Mouse (Mus musculus) B cell, adult 2 months (primary cell): Measurements from ENCODE around the gene Gm28043.

ENCODE experiments used
- DNase-seq, 2 experiments: peaks; one replicate each; pipeline ENCODE4 v3.0.0; 2022

Gm28043 gene

DNA sequence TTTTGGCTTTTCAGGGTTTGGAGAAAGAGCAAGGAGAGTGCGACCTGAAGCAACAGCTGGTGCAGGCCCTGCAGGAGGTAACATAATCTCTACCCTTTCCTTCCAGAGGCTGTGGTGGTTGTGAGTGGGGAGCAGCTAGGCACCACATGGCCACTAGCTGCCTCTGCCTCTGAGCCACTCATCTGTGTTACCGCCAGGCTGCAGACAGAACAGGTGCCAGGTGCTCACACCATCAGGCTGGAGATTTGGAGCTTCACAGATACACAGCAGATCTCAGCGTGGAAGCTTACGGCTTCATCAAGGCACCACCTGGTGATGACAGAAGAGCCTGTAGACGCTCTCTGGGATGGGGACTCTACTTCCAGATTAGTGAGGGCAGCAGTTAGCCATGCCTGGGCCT, 14.3 kb downstream of the Gm28043 start:
- DNase-seq: no peak

DNA sequence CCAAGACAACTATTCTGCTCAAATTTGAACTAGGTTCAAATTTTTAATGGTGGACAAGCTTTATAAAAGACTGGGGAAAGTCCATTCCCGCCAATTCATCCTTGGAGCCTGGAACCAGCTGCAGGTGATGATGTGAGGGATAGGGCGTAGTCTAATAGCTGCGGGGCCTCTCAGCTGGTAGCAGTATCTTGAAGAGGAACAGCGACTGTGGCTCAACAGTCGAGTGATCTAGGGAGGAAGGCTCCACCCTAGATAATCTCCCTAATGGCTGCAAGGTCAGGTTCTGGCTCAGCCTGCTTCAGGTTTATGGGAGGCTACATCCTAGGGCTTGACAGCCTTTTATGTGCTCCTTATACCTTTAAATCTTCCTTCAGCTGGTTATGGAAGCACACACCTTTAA, 14.9 kb downstream of the Gm28043 start:
- no peak for DNase-seq

DNA sequence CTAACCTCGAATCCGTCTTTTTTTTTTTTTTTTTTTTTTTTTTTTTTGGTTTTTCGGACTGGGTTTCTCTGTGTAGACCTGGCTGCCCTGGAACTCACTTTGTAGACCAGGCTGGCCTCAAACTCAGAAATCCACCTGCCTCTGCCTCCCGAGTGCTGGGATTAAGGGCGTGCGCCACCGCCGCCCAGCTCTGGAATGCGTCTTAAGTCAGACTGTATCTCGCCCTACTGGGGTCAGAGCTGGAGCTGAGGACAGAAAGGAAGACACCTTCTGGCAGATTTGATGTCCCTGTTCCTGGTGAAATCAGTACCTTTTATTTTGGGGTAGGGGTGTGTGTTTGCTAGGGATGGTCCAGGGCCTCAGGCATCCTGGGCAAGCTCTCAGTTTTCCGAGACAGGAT, 17.6 kb downstream of the Gm28043 start:
- DNase-seq: no peak

DNA sequence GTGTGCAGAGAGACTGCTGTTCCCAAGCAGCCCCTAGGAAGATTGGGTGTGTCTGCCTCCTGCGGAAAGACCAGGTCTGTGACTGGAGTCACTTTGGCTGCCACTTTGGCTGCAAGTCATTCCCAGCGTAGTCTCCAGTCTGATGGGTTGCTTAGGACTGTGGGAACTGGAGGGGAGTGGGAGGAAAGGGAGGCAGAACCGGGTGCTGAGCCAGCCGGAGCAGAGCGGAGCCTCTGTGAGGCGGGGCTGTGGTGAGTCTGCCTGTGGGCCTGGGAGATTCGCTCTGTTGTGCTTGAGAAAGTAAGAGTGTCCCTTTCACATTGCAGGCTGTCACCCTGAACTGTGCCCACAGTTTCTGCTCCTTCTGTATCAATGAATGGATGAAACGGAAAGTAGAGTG, 20.8 kb downstream of the Gm28043 start:
- DNase-seq: no peak

DNA sequence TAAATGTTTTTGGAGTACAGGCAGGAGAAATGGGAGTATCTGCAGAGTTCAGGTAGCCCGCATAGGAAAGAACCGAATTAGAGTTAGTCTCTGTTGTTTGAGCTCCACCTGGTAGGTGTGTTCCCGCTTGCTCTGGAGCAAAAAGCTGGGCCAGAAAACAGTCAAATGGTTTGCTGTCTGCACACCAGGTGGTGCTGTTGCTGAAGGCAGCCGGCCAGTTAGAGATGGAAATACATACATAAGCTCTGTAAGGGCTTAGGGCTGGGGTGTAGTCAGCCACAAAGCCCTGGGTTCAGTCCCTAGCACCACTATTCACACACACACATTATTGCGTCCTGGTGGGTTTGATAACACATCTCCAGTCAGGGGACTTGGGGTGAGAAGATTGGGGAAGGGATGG, 21.4 kb downstream of the Gm28043 start:
- peak; percentile 38 for DNase-seq

DNA sequence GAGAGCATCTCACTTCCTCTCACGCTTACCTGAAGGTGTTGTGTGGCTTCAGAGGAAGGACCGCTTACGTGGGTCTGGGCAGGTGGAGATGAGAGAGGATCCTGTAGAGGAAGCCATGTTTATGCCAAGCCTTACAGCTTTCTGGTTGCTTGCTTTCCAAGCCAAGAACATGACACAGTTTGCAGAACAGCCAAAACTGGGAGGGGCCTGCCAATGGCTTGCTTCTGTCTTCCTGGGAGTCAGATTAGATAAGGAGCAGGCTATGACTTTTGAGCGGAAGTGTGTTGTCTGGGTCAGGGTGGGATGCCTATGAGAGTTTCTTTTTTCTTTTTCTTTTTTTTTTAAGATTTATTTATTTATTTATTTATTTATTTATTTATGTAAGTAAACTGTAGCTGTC, 22.7 kb downstream of the Gm28043 start:
- DNase-seq: no peak

DNA sequence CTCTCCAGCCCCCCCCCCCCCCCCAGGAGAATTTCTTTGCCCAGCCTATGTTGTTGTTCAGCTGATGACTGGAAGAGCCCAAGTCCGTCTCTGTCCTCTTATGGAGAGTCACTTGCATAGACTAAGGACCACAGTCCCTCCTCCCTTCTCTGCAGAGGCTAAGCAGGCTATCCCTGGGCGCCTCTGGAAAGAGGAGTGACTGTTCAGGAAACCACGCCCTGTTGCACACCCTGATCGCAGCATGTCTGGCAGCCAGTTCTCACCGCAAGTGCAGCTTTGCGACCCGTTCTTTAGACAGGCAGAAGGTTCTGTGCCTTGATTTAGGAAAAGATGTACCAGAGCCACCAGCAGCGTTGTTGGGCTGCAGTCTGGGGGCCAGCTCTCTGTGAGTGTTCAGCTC, 23.2 kb downstream of the Gm28043 start:
- peak in 1 of 2 experiments; percentile 24 for DNase-seq

DNA sequence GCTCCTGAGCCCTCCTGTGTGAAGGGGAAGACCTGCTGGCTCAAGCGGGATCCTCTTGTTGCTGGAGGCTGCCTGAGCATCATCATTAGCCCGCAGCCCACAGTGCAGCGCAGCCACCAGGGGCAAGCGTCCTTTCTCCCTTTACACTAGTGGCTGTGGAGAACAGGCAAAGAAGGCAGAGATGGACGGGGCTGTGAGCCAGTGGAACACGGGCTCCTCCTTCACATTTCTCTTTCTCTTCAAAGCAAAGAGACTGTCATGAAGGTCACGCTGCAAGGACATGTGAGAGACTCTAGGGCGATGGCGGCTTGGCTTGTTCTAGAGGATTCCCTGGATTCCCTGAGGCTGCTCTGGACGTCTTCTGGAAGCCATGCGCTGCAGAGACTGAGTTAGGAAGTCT, 26.3 kb downstream of the Gm28043 start:
- DNase-seq: no peak

DNA sequence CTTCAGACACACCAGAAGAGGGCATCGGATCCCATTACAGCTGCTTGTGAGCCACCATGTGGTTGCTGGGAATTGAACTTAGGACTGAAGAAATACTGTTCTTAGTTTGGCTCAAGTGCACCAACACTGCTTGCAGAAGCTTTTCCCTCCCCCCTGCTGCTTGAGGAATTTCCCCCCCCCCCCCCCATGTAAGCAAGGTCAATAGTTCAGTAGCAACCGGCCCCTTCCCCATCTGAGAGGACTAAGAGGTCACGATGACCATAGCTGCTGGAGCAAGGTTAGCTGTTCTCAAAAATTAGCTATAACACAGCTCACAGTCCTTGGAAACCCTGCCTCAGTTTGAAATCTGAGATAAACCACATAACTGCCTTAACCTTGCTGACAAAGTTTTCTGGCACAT, 27.5 kb downstream of the Gm28043 start:
- DNase-seq: no peak

DNA sequence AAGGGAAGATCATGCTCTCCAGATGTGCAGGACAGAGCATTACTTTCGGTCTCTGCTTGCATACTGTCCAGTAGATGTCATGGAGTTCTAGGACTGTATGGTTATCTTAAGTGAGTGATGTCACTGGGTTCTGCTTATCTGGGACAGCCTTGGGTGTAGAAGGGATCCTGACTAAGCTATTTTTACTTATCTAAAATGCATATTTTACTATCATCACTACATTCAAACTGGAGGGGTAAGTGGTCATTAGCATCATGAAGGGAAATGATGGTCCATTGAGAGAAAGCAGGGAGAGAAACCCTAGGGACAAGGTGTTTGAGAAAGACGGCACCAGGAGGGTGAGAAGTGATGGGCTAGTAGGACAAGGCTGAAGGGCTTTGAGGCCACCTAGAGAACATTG, 43.6 kb downstream of the Gm28043 start:
- no peak for DNase-seq

DNA sequence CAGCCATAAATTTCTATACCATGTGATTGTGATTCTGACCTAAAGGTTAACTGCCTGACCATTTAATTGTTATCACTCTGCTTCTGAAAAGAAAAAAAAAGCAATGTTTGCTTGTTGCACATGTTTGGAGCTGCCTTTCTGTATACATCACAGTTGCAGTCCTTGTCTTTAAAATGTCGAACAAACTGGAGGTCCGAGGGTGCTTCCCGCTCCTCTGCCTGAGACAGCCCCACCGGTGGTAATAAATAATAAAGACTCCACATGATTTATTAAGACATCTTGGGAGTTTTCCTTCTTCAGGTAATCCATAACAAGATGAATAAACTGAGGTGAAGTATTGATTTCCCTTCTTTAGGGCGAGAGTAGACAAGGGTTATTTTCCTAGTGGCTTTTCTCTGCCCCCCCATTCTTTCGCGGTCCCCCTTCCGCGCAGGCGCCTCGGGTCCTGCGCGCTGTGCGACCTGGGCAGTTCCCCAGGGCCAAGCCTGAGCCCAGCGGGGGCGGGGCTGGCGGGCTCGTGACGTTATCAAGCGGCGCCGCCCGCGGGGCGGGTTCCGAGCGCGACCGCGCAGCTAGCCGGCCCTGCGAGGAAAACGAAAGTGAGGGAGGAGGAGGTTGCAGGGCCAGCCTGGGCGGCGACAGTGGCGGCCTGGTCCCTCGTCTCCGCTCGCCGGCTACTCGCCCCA, 45.5 kb downstream of the Gm28043 start, which contains the start of gene Cmtr1:
TSS of gene Cmtr1 (plus strand) at position 520 of the 686 bp plus-strand sequence.
- DNase-seq: peak; percentile 99 to 100

DNA sequence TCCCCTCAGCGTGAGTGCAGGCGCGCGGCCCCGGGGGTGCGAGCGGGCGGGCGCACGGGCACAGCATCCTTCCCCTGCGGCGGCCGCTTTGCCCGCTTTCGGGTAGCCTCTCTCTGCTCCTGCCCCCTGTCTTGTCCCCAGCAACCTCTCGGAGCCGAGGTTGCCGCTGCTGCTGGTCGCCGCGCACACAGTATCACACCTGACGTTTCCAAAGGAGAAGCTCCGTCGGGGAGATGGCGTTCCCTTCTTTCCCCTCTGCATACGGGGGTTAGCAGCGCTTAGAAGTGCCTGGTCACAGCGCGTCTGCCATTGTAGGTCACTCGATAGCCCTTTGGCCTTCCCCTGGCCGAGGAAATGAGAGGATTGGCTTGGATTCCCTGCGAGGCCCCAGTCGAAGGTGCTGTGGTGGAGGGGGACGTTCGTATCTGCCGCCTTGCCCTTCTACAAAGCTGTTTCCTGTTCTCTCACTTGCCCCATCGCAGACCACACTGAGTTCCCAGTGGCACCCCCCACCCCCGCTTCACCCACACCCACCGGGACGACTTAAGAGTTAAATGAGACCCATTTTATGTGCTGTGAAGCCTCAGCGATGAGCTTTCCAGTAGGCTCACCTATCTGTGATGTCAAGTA, 46.2 kb downstream of the Gm28043 start:
- DNase-seq: peak in 1 of 2 experiments; percentile 44

DNA sequence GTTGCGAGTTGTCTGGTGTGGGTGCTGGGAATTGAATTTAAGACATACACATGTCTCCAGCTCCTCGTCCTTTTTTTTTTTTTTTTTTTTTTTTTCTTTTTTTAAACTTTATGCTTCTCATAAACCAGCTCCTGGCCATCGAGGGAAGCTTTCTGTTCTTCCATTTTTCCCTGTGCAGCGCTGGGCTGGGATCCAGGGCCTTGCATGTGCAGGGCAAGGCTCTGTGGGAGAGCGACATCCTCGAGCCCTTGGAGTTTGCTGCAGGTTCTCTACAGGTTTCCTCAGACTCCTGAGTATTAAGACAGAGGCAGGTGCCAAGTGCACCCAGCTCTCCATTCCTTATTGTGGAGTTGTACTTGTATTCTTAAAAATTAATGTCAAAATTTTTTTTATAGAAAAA, 47.5 kb downstream of the Gm28043 start:
- DNase-seq: no peak

DNA sequence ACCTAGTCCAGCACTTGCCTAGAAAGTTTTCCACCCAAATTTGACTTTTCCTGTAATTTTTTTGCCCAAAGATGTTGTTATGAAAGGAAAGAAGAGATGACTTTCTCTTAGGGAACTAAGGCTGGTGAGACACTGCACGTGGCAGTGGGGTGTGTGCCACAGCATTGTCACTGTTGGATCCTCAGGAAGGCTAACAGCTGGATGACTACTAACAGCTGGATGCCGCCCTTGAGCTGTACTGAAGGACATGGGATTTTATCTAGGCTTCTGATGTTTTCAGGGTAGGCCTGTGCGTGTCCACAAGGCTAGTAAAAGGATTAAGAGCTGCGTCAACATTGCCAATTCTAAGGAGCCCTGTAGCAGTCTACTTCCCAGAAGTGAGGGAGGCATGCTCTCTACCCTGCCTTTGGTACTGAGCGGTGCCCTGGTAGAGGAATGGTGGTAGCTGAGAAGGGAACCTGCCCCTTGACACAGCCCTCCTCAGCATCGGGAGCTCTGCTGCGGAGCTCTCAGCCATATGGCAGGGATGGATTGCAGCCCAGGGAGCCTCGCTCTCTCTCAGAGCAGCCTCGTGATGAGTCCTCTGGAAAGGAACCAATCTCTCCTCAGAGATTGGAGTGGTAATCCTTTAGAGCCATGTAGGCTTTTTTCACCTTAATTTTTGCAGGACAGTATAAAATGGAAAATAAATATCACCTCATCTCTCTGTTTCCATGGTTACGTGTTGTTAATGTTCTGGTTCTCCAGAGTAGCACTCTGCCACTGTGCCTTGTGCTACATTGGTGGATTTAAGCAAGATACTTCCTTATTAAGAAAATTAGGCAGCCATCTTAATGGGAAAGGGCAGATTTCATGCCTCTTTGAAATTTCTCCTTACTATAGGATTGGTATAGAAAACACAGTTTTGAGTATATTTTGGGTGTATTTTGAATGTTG, 53.6 kb downstream of the Gm28043 start:
- no peak for DNase-seq

DNA sequence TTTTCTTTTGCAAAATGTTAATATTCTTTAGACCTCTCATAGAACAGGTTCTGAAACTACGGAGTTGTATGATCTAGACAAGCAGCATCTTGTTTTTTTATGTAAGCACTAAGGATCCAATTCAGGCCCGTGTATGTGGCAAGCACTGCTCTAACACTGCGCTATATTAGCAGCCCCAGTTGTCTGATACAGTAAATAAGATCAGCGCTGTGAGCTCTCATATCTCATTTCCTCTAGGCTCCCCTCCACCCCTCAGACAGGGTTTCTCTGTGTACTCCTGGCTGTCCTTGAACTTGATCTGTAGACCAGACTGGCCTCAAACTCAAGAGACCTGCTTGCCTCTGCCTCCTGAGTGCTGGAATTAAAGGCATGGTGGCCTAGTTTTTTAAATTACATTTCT, 54.4 kb downstream of the Gm28043 start:
- DNase-seq: no peak

DNA sequence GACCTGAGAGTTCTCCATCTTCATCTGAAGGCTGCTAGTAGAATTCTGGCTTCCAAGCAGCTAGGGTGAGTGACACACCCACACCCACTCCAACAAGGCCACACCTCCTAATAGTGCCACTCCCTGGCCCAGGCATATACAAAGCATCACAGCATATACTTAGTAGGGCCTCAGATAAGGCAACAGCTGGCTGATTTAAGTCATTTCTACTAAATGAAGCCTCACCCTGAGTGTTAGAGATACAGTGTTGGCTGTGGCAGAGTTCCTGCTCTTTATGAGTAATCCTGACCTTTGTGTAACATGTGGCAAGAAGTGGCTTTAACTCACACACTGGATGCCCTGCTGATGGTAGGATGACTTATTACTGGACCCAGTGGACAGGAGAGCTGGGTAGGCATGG, 55.3 kb downstream of the Gm28043 start:
- DNase-seq: no peak

DNA sequence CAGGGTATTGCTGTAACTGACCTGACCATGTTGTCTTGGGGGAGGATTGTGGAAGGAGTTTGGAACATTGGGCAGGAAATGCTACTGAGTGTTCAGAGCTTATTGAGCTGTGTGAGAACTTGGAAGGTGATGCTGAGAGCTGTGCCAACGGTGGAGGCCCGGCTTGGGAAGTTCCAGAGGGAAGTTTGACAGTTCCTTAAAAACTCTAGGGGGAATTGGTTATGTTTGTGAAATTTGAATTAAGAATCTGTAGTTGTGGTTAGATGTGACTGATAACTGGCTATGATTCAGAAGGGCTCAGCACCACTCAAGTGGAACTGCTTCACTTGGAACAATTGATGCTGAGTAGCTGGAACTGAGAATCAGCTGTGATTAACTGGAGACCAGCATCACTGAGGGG, 56.3 kb downstream of the Gm28043 start:
- no peak for DNase-seq

DNA sequence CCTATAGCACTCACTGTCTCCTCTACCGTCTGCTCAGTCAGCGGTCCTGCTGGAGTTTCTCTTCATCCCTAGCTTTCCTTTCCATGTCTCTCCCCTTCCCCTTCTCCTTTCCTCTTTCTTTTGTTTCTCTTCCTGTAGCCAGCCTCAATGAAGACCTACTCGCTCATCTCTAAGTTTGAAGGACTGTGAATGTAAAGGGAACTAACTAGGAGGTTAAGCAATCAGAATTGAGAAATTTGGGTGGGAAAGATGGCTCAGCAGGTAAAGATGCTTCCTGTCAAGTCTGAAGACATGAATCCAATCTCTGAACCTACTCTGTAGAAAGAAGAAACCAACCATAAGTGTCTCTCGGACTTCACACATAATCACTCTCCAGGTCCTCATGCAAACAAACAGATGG, 58.6 kb downstream of the Gm28043 start:
- DNase-seq: no peak

DNA sequence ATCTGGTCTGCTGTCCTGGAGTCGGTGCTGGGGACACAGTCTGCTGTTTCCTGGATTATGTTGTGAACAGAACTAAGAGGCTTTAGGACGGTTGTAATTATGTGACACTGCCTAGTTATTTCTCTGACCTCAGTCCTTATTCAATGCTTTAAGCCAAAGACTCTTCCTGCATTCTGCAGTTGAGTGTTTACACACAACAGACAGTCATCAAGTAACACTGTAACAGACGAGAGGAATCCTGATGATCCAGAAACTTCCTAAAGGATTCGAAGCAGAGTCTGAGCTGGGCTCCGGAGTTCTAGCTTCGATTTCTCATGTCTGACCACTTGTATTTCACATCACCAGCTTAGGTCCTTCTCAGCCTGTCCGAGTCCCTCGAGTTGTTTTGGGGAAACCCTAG, 63.9 kb downstream of the Gm28043 start:
- no peak for DNase-seq

DNA sequence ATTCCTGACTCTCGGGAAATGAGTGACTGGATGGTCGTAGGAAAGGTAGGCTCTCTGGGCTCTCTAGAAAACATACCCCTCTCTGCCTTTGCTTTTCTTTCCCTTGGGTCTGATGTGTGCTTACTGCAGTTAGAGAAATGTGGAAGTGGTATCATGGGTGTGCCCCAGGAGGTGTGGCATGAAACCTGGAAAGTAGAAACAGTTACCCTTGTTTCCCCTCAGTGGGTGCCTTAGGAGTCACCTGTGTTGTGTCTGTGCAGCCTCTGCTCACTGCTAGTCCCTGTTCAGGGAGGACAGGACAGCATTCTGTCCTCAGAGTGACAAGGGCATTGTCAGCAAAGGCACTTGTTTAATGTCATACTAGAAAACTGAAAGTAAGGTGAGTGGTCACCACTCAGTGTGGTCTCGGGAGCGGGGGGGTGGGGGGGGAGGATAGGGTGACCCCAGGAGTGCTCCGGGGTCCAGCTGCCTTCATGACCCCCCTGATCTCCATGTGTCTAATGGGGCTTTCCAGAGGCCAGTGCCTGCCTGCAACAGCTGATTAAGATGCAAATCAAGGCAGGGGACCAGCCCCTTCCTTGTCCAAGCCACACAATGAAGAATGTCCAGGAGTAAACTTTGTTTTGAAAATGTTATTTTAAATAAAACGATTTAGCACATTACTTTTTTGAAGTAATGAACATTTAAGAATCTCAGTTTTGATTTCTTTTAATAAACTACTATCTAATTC, 64.5 kb downstream of the Gm28043 start:
- peak; percentile 47 to 58 for DNase-seq

DNA sequence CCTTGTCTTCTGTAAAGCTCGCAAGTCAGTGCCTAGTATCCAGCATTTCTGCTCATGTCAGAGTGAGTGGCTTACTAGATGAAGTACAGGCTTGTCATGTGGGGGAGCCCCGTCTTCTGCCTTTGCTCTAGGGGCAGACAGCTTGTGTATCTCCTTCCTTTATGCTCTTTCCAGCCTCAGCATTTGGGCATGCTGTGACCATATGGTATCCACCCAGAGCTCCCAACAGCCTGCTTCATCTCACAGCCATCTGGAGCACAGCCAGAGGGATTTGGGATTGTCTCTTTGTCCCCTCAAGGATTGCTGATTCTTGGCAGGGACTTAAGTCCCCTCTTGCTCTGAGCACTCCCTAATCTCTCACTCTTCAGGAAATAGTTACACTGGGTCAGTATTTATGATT, 65.5 kb downstream of the Gm28043 start:
- no peak for DNase-seq

DNA sequence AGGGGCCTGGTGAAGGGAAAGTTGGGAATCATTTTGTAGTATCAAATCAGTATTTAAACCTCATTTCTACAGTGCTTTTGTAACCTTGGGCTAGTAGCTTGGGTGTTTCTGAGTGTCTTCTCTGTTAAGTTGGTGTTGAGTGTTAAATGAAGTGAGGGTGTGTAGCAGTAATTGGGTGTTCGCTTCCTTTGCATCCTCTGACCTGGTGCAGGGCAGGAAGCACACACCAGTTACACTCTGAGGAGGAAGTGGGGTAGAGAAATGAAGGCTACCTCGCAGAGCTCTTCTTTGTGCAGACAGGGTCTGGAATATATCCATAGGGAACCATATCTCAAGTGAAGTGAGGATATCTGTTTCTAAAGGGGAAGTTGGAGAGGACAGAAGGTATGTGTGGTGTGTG, 66.2 kb downstream of the Gm28043 start:
- peak in 1 of 2 experiments; percentile 28 for DNase-seq

DNA sequence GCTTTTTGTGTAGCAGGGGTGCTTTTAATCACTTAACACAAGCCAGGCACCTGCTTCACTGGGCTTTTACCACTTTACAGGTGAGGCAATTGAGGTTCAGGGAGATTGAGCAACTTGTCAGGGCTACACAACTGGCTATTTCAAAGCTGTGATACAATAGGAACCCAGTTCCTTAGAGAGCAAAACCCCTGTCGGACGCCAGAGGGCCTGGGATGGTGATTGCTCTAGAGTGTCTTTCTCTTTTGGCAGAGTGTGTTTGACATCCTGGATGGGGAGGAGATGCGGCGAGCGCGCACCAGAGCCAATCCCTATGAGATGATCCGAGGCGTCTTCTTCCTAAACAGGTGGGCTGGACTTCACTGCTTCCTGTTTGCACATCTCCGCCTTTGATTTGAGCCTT, 67.0 kb downstream of the Gm28043 start:
- no peak for DNase-seq
